Mouse (Mus musculus) erythroid progenitor cell, adult 5-6 weeks (primary cell): ENCODE results near the gene Gprasp1. TPM values are rescaled to one million over a fixed set of nuclear protein-coding genes. Genes with fewer than 3 reads are reported as not detected.
"Not testable (repeated sequence)": the region's sequence is repeated elsewhere in the genome, so short reads cannot be mapped to it uniquely, and the experiment has no call there.

Experiments
- ATAC-seq: replicated peaks from 2 replicates; pipeline ENCODE4 v1.8.0; 2016; ENCODE audit warnings: moderate number of reproducible peaks, mild to moderate bottlenecking, moderate TSS enrichment, inconsistent platforms; ENCODE audit not compliant: poor library complexity, low FRiP score, severe bottlenecking
- total RNA-seq, 2 experiments: library from RNA; stranded (forward) in 1 of 2; stranded (reverse) in 1 of 2; fragments of 150-400 nt in 1 of 2; fragments of 186-747, 209-891 nt in 1 of 2; gene quantifications; 2 replicates each; pipeline versions ENCODE4 v1.2.3 to v1.2.4; 2015 to 2017; ENCODE audit warnings: low replicate concordance in 2 of 2

The Gprasp1 gene
- 6.3 and 18.4 TPM in 2 replicates for total RNA-seq (2015; ENCODE audit: low replicate concordance)
- total RNA-seq (2017; ENCODE audit: low replicate concordance): 6.2 and 6.5 TPM in 2 replicates

DNA sequence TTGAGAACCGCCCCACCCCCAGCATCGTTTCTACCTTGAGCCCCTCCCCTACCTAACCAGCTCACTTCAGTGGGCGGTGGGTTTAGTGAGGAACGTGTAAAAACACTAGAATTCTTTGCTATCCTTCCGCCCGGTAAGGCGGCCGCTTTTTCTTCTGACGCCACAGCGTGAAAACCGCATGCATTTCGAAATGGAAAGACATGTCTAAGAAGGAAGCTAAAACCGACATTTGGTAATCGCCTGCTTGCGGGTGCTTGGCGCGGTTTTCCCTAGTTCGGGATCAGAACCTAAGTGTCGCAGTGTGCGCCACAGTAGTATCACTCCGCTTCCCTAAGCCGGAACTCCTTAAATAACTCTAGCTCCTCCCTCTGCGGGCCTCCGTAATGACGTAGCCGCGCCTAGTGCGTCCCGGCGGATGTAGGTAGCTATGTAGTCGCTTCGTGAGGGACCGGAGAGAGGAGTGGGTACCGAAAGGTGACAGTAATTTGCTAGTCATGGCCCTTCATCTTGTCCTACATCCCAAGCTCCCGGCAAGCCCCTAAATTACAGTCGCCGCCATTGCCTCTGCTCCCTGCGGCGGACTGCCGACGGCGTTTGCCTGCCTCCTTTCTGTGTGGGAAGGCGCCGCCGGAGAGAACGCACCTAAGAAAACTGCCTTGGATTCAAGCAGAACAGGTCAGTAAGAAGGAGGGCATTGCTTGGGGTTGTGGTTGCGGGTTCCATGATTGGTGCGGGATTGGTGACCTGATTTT is at the start of gene Gprasp1, which contains the start of gene Armcx5:
Gprasp1 (plus strand) TSS at position 430 of the 752 bp plus-strand sequence.
Armcx5 (plus strand) TSS at position 430 of the 752 bp plus-strand sequence.
- peak; percentile 100 for ATAC-seq

DNA sequence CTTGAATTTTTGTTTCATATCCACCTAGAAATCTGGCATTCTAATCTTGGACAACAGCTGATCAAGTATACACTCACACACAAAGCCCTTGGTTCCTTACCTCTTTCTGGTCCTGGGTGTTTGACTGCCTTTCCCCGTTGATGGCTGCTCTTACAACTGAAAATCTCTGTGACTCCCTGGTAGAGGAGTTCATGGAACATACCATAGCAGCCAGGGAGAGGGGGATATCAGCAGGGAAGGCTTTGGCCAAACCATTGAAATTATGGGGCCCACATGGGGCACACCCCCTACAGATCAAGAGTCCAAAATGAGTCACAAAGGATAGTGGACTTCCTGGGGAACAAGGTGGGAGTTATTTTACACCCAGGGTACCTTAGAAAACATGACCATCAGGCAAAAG is 48.9 kb upstream of the Gprasp1 start, which contains the start of gene Tcp11x2:
Tcp11x2 (minus strand) TSS at position 158 of the 400 bp plus-strand sequence.
- ATAC-seq: no peak

DNA sequence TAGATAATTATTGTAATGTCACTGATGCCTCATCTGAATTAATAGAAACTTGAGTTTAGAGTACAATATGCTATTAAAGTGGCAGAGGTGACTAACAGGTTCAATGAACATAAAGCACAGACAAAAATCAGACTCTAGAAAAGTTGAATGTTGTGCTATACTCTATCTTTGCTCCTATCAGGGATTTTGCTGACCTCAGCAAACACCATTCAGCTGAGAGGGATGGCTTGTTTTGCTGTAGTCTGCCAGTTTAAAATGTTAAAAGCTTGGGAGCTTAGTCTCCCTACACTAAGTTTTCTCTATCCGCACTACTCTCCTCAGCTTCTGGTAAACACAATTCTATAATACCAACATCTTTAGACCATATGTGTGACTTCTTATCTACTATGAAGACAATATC is 39.4 kb upstream of the Gprasp1 start:
- ATAC-seq: no peak

DNA sequence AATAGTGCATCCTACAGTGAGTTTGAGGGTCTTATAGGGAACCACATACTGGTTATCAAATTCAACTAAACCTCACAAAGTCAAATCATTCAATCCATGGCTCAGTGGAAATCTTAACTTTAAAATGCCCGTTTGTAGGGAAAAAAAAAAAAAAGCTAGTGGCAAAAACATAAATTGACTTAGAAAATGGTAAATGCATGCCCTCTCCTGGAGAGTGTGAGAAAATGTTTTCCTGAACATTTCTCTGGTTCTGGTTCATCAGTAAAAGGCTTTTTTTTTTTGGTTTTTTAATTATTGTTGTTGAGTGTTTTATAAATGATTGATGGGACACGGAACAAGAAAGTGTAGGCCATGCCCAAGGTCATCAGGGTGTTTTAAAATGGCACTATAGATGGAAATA is 38.2 kb upstream of the Gprasp1 start:
- no peak for ATAC-seq

DNA sequence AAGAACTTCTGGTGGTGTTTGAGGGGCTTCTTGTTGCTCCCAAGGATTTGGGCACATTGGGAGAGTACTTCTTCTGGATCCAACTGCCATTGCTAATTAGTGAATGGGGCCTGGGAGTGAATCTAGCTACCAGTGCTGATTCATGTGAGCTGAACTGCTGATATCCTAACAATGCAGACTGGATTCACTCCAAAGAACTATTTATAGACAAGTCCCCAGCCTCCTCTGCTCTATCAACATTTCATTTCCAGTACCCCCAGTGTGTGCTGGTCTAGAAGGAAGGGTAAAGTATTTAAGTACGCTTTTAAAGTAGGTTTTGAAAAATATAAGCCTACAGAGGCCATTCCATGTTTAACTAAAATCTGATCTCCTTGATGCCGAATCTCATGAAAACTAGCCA is 29.7 kb upstream of the Gprasp1 start:
- ATAC-seq: no peak

DNA sequence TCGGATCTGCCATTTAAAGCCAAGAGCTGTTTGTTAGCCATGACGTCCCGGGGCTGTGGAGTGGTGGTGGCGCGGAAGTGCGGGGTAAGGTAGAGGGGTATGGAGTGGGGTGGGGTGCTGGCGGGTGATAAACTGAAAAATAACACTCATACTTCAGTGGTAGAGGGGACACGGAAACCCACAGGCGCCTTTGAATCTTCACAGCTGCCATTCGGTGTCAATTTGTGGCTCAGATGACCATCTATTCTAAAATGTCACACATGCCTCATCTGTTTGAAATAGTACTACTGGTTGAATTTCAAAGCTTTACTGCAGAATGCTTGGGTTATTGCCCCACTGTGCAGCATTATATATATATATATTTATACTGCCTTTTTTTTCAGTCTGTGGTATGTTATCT is 17.4 kb upstream of the Gprasp1 start, which contains the start of gene Tmsb15a:
Tmsb15a (minus strand) TSS at position 101 of the 400 bp plus-strand sequence.
- ATAC-seq: no peak

DNA sequence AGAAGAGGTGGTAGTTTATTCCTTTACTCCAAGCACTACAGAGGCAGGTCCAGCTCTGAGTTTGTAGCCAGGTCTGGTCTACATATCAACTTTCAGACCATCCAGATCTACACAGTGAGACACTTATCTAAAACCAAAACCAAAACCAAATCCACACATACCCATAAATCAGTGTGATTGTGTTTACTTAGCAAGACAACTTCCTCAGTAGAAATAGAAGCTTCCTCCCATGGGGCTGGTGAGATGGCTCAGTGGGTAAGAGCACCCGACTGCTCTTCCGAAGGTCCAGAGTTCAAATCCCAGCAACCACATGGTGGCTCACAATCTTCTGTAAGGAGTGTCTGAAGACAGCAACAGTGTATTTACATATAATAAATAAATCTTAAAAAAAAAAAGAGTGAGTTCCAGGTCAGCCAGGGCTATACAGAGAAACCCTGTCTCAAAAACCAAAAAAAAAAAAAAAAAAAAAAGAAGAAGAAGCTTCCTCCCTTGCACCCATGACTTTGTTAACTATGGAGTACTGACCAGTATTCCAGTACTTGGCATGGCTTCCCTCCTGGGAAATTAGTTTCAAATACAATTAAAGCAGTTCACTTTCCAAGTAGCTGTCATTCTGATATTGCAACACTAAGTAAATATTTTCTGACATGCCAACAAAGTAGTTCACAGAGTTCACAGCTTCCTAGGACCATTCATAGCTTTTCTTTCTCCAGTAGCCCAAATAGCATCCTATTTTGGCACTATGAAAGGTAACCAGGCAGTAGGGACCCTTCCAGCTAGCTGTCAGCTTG is 3.6 kb upstream of the Gprasp1 start:
- ATAC-seq: no peak

DNA sequence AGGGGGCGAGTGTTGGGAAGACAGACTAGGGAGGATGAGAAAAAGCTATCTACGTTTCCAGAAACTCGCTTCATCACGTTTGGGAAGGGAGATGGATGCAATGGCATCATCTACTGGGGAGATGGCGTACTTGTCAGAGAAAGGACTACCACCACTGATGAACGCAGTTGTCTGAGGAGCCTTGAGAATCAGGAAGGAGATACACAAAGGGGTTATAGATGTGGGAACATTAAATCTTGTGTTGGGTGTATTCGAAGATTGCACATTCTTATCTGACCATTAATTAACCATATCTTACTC is 473 bp downstream of the Gprasp1 start:
- ATAC-seq: peak; percentile 37

DNA sequence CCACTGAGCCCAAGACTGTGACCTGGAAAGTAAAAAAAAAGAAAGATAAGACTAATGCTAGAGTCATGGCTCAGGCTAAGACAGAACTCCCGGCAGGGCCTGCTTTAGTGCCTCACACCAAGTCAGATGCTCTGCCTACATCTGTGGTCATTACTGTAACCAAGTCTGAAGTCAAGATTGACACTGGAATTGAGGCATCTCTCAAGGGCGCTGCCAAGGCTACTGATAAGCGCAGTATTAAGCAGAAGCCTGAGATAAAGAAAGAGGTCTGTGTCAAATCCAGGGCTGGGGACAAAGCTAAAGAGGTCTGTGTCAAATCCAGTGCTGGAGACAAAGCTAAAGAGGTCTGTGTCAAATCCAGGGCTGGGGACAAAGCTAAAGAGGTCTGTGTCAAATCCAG is 2.8 kb downstream of the Gprasp1 start:
- not testable (repeated sequence) for ATAC-seq

DNA sequence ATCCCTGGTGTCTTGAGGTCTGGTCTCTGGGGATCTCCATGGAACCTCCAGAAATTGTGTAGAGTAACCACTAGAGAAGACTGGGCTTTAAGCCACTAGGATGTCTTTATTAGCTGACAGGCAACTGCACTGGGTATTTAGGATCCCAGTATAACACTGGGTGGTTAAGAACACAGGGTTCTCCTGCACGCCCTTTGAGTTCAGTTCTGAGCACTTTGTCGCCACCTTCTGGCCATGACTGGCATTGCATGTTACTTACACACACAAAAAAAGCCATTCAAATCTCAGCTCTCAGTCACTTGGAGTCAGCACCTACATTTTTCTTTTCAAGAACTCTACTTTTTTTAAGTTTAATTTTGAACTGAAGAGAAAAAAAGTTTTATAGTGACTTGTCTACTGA is 10.3 kb downstream of the Gprasp1 start:
- peak; percentile 65 for ATAC-seq

DNA sequence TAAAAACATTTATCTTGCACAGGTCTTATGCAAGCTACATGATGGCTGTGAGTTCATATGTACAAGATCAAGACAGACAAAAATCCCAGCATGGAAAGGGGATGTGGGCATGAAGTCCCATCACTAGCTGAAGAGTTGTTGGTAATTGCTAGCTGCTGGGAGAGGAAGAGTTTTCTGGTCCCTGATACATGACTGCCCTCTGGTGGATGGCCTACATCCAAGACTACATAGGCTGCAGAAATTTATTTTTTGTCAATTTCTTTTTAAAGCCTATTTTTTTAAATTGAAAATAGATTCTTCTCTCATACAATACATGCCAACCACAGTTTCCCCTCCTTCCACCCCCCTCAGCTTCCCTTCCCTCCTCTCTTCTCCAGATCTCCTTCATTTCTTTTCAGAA is 19.2 kb downstream of the Gprasp1 start:
- no peak for ATAC-seq

DNA sequence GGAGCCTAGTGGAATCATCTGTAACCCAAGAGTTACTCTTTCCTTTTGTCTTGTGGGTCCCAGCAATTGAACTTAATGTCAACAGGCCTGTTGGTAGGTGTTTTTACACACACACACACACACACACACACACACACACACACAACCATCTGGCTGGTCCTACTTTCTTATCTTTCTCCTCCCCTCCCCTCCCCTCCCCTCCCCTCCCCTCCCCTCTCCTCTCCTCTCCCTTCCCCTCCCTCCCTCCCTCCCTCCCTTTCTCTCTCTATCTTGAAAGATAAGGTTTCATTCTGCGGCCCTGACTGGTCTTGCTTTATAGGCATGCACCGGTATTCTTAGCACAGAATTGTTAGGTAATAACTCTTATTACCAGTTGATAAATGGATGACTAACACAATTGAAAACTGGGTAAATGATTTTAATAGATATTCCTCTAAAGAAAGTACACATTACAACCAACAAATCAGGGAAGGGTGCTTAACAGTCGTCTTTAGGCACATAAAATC is 25.6 kb downstream of the Gprasp1 start:
- ATAC-seq: no peak

DNA sequence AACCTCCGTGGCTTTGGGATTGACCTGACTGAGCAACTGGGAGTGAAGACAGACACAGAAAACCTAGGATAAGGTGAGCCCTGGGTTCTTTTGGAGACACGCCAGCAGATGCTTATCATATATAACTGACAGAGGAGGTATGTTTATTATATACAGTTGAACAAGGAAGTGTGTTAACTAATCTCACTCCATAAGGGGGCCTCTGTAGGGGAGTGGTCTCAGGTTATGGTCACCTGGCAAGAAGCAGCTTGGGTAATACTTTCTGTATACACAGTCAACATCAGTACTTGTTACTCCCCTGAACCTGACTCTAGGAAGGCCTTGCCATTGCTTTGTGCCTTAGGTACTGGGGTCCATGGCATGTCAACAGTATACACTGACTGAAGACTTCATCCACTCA is 26.0 kb downstream of the Gprasp1 start:
- no peak for ATAC-seq

DNA sequence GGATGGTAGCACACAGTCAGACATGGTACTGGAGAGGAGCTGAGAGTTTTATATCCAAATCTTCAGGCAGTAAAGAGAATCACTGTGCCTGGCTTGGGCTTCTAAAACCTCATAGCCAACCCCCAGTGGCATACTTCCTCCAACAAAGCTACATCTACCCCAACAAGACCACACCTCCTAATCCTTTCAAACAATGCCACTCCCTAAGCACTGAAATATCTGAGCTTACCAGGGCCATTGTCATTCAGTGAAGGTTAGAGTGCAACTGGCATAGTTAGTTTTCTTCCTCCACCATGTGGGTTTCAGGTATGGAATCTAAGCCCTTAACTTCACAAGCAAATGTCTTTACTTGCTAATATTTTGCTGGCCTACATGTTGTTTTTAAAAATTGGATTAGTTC is 49.0 kb downstream of the Gprasp1 start:
- ATAC-seq: no peak

DNA sequence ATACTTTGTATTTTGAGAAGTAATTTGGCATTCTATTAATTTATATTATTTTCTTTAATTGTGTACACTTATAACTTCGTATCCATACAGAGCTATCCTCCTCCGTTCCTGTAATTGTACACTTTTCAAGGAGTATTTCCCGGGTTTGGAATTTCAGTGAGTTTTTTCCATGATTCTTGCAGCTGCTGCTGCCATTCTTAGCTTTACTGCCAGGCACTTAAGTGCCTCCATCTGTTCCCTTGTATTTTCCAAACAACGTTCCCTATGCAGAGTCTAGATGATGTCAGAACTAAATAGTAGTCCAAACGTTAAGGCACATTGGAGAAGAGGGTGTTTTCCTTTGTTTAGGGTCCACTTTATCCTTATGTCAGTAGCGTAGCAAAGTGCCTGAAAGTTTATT is 49.8 kb downstream of the Gprasp1 start:
- ATAC-seq: no peak

DNA sequence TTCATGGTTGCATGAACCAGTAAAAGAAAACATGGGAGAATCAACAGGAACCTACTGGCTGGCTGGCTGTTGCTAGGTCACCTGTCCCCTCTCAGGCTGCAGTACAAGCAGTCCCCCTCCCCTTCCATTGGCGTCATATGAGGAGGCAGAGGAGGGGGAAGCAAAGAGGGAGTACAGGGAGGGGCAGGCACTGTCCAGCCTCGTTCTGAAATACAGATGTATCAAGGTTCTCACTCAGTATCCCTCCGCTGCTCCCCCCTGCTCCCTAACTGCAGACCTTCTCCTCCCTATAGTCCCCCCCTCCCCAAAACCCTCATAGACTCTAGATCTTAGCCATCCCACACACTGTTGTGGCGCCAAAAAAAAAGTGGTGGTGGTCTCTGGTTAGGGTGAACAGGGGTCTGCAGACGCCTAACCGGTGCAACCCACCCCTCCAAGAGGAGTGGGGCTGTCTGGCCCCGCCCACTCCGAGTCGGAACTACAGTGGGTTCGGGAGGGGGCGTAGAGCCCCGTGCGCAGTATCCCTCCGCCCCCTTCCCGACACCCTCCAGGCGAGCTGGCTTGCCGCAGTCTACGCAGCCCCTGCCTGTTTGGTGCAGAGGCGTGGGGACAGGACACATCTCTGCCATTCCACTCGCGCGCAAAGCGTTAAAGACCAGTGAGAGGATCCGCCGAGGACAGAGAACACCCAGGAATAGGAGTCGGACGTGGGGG is 53.2 kb downstream of the Gprasp1 start:
- not testable (repeated sequence) for ATAC-seq

DNA sequence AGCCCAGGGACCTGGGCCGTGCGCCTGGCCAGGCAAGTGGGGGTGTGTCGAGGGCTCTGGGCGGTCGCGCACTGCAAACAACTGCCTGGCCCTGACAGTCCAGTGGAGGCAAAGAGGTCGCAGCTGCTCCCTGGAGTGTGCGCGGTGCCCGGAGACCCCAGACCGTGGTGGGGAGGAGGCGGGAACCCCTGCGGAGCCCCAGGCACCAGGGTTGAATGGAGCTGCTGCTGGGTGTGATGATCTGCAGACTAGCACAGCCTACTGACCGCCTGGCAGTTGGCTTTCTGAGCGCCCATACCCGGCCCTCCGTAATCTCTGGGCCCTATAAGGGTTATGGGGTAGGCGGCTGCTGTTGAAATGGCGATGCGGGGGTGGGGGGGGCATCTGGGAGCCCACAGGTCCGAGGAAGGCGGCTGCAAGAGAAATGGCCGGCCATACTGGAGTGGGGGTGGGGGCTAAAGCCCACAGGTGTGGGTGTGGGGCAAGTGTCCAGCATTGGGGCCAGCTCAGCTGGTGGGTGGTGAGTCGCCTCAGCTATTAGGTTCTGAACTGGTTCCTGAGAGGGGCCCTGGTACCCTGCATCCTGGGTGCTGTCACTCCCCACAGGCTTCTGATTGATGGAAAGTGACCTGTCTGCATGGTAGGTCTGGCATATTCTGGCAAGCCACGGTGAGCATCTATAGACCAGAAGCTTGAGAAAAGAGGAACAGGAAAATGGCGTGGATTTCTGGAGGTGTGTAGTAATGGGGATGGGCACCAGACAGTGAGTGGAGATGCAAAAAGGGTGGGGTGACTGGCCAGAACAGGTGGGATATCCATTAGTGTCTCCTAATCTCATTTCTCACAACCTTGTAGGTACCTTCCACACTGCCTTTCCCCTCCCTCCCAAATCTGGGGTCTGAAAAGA is 54.0 kb downstream of the Gprasp1 start:
- ATAC-seq: not testable (repeated sequence)

DNA sequence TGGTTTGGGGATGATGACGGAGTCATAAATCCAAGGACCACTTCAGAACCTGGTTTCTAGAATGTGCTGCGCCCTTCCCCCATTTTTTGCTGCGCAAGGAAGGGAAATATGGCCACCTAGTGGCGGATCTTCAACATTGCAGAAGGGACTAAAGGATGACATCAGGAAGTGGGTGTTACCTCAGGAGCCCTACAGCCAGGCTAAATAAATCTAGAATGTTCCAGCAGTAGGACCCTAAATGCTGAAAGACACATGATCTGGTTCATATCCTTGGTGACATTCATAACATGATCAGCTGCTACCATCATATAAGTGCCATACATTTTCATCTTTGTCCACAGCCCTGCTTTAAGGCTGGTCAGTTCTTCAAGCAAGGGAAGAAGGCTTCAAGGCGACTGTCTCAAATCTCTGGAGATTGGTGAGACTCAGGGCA is 54.7 kb downstream of the Gprasp1 start, which contains the start of gene Bhlhb9:
Bhlhb9 (plus strand) TSS at position 383 of the 433 bp plus-strand sequence.
- 0 out of 2 replicates have a peak, but pooled peaks have one; percentile 34 for ATAC-seq

DNA sequence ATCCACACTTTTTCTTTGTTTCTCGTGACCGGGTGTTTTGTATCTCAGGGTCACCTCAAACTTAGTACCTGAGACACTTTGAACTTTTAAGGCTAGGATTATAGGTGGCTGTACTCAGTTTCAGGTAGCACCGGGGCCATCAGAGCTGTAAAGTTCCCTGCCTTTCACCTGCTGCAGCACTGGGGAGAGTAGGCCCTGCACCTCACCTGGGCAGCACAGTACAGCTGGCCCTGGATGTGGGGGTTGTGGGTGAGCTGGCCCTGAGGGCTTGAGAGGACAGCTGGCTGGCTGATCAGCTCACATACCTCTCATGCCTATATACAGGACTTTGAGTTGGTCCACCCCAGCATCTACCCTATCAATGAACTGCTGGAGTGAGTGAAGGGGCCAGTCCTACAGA is 61.6 kb downstream of the Gprasp1 start:
- no peak for ATAC-seq
